Mouse (Mus musculus) activated CD4-positive, CD25-positive, alpha-beta regulatory T cell (primary cell): ENCODE results near the gene Keap1. TPM values are rescaled to one million over a fixed set of nuclear protein-coding genes. Genes with fewer than 3 reads are reported as not detected.

Source experiments
- polyA plus RNA-seq, 2 experiments: library from polyadenylated mRNA; unstranded; fragments of 100-300 nt; shearing (Covaris generic); gene quantifications; one replicate each; pipeline ENCODE4 v1.2.1; 2017

Keap1 gene
- 10 to 100 TPM; 51.6 to 55.5 TPM for polyA plus RNA-seq

GRCm38 (mm10) chr9:21238733-21239464 lies at the start of gene Keap1:
Keap1 (minus strand) TSS chr9:21239361.

GRCm38 (mm10) chr9:21287571-21288402 lies 48.6 kb upstream of the Keap1 start, which contains the start of gene Kri1:
Kri1 (minus strand) TSS chr9:21287969.

GRCm38 (mm10) chr9:21265000-21265561 lies 25.9 kb upstream of the Keap1 start, which contains the start of gene Atg4d:
Atg4d (plus strand) TSS chr9:21265293.

GRCm38 (mm10) chr9:21248326-21248725 lies 9.2 kb upstream of the Keap1 start, which contains the start of gene S1pr5:
S1pr5 (minus strand) TSS chr9:21248443.

Other genes with a start within 250 kb of the Keap1 start
- gene Mrpl4, start 236.6 kb downstream of the Keap1 start, polyA plus RNA-seq, result 100 to 1,000 TPM; 128 to 147 TPM
- gene Icam1, start 223.4 kb downstream of the Keap1 start, polyA plus RNA-seq, result 100 to 1,000 TPM in 1 of 2 experiments, 10 to 100 TPM in 1; 79.0 to 136 TPM
- under 1 TPM; 0.69 to 0.85 TPM for gene Icam4, start 210.0 kb downstream of the Keap1 start, polyA plus RNA-seq
- gene Icam5, start 207.3 kb downstream of the Keap1 start, polyA plus RNA-seq, result 1 to 10 TPM; 1.3 to 2.1 TPM
- under 1 TPM in 1 of 2 experiments, not detected in 1; 0.47 TPM for gene Zglp1, start 172.3 kb downstream of the Keap1 start, polyA plus RNA-seq
- under 1 TPM; 0.21 to 0.48 TPM for gene Gm49373, start 166.3 kb downstream of the Keap1 start, polyA plus RNA-seq
- 10 to 100 TPM; 22.0 to 35.0 TPM for gene Fdx1l, start 165.7 kb downstream of the Keap1 start, polyA plus RNA-seq
- gene Gm38431, start 147.4 kb downstream of the Keap1 start, polyA plus RNA-seq, result 1 to 10 TPM in 1 of 2 experiments, under 1 TPM in 1; 0.77 to 2.0 TPM
- gene Raver1, start 147.4 kb downstream of the Keap1 start, polyA plus RNA-seq, result 10 to 100 TPM; 53.8 to 73.2 TPM
- 10 to 100 TPM; 38.3 to 73.3 TPM for gene Tyk2, start 108.1 kb downstream of the Keap1 start, polyA plus RNA-seq
- 100 to 1,000 TPM; 257 to 310 TPM for gene Cdc37, start 89.4 kb downstream of the Keap1 start, polyA plus RNA-seq
- gene Pde4a, start 73.6 kb downstream of the Keap1 start, polyA plus RNA-seq, result 1 to 10 TPM in 1 of 2 experiments, under 1 TPM in 1; 0.45 to 3.7 TPM
- gene S1pr5, start 9.1 kb upstream of the Keap1 start, polyA plus RNA-seq, result under 1 TPM in 1 of 2 experiments, not detected in 1; 0.06 TPM
- gene Atg4d, start 25.9 kb upstream of the Keap1 start, polyA plus RNA-seq, result 10 to 100 TPM; 52.8 to 60.8 TPM
- 10 to 100 TPM; 19.0 to 38.8 TPM for gene Kri1, start 48.6 kb upstream of the Keap1 start, polyA plus RNA-seq
- 100 to 1,000 TPM; 105 to 242 TPM for gene Cdkn2d, start 52.0 kb upstream of the Keap1 start, polyA plus RNA-seq
- gene Ap1m2, start 73.0 kb upstream of the Keap1 start, polyA plus RNA-seq, result 1 to 10 TPM; 1.9 to 2.8 TPM
- 100 to 1,000 TPM; 328 to 350 TPM for gene Slc44a2, start 81.3 kb upstream of the Keap1 start, polyA plus RNA-seq
- gene Ilf3, start 128.5 kb upstream of the Keap1 start, polyA plus RNA-seq, result 10 to 100 TPM; 41.5 to 42.0 TPM
- gene Qtrt1, start 172.5 kb upstream of the Keap1 start, polyA plus RNA-seq, result 10 to 100 TPM; 26.3 to 54.9 TPM
- 100 to 1,000 TPM; 192 to 223 TPM for gene Dnm2, start 185.5 kb upstream of the Keap1 start, polyA plus RNA-seq